Mouse (Mus musculus): ENCODE results near the gene Eml6.

GRCm38 (mm10) chr11:29864269-29864668 lies 161.6 kb downstream of the Eml6 start:
- TF ChIP-seq CTCF (IDR thresholded peaks at IDR 0.05; ENCODE audit: borderline replicate concordance, control insufficient read depth, extremely low read depth, insufficient read depth, low read length, poor library complexity) (no peak), POLR2A (IDR thresholded peaks at IDR 0.05; ENCODE audit: control insufficient read depth, extremely low read depth, insufficient read depth, low read length, poor library complexity) (no peak)
